In genomic region chr7:19969106-19969505, GRCm38 (mm10) we compare ENCODE assay signal across 22 mouse cellular contexts. TPM values are rescaled to one million over a fixed set of nuclear protein-coding genes. Genes with fewer than 3 reads are reported as not detected.
"Had no signal": no experiment of that assay in that cellular context is flagged by ENCODE, and none has a peak within 500 bp of the region (broad histone marks: within the 10 kb centered on the region; RNA-seq: fewer than 3 reads in every experiment).

No protein-coding gene starts in this region.

- H3K4me1 ChIP-seq: neural tube, embryonic 13.5 days; neural tube, embryonic 15.5 days; stomach, embryonic 15.5 days had no signal

- H3K27me3 ChIP-seq: neural tube, embryonic 13.5 days; neural tube, embryonic 15.5 days; stomach, embryonic 15.5 days had no signal

- H3K27ac ChIP-seq: neural tube, embryonic 13.5 days; neural tube, embryonic 15.5 days; stomach, embryonic 15.5 days; stomach, postnatal 0 days had no signal

- H3K4me2 ChIP-seq: neural tube, embryonic 13.5 days; neural tube, embryonic 15.5 days; stomach, embryonic 15.5 days had no signal

- H3K9me3 ChIP-seq: neural tube, embryonic 15.5 days; stomach, embryonic 15.5 days had no signal

- H3K9ac ChIP-seq: neural tube, embryonic 13.5 days; neural tube, embryonic 15.5 days; stomach, embryonic 15.5 days had no signal

- H3K4me3 ChIP-seq: neural tube, embryonic 13.5 days; neural tube, embryonic 15.5 days; stomach, embryonic 15.5 days had no signal

- DNase-seq: retina, postnatal 1 day; right cerebral cortex, adult 18-20 months; right cerebral cortex, postnatal 14 days; right cerebral cortex, postnatal 25 days; right cerebral cortex, postnatal 4 days; spleen, adult 18-20 months; thymus, adult 18-20 months; thymus, adult 2 months; thymus, postnatal 14 days; thymus, postnatal 25 days; thymus, postnatal 36 days had no signal

- H3K36me3 ChIP-seq: neural tube, embryonic 13.5 days; neural tube, embryonic 15.5 days; stomach, embryonic 15.5 days had no signal

RNA-seq across cellular contexts. Expression of gene Ceacam20, which starts 3.9 kb away (rescaled TPM):
- total RNA-seq: neutrophil, adult 5-6 weeks had no signal
- polyA plus RNA-seq: neural tube, embryonic 13.5 days; neural tube, embryonic 14.5 days; neural tube, embryonic 15.5 days; spleen, adult 2 months; stomach, embryonic 14.5 days; stomach, postnatal 0 days; thymus, postnatal 0 days; urinary bladder, adult 2 months had no signal

RNA-seq across cellular contexts. Expression of gene Igsf23, which starts 18.6 kb away (rescaled TPM):
- polyA plus RNA-seq: neural tube, embryonic 13.5 days; neural tube, embryonic 14.5 days had no signal

RNA-seq across cellular contexts. Expression of gene Nlrp9b, which starts 22.2 kb away (rescaled TPM):
- total RNA-seq: neutrophil, adult 5-6 weeks had no signal
- polyA plus RNA-seq: neural tube, embryonic 13.5 days; neural tube, embryonic 14.5 days; neural tube, embryonic 15.5 days; spleen, adult 2 months; stomach, embryonic 14.5 days; stomach, embryonic 15.5 days; stomach, embryonic 16.5 days; stomach, postnatal 0 days; thymus, postnatal 0 days; urinary bladder, adult 2 months had no signal
